Mouse (Mus musculus): ENCODE data around the gene Pard3b. TPM values are rescaled to one million over a fixed set of nuclear protein-coding genes. Genes with fewer than 3 reads are reported as not detected.

The Pard3b gene
- total RNA-seq, 2 experiments from 2014 or later, result 3.2 to 3.4 TPM

GRCm38 (mm10) chr1:61742831-61743230 is 104.2 kb downstream of the Pard3b start:
- intact Hi-C loops (cut with DNase I), result no loop called here
- DNase-seq (ENCODE audit: low spot score in 2 of 2), result no peak

- no peak for DNase-seq (ENCODE audit: low spot score in 2 of 2)
- intact Hi-C loops (cut with DNase I), result no loop called here
Observed at GRCm38 (mm10) chr1:61747481-61747880, 108.9 kb downstream of the Pard3b start.

GRCm38 (mm10) chr1:61751008-61751407 is 112.4 kb downstream of the Pard3b start:
- intact Hi-C loops (cut with DNase I), result no loop called here
- no peak for DNase-seq (ENCODE audit: low spot score in 2 of 2)

GRCm38 (mm10) chr1:61756771-61757170 is 118.1 kb downstream of the Pard3b start:
- intact Hi-C loops (cut with DNase I), result no loop called here
- no peak for DNase-seq (ENCODE audit: low spot score in 2 of 2)

- DNase-seq (ENCODE audit: low spot score in 2 of 2), result peak; percentile 69 to 74
- intact Hi-C loops (cut with DNase I), result loop anchor here (1.0 to 10.0 kb wide), 5 partner anchors 394 to 924 kb away; no protein-coding TSS in a partner anchor
Observed at GRCm38 (mm10) chr1:61771213-61771612, 132.6 kb downstream of the Pard3b start.

GRCm38 (mm10) chr1:61778731-61779130 is 140.1 kb downstream of the Pard3b start:
- DNase-seq (ENCODE audit: low spot score in 2 of 2), result no peak
- intact Hi-C loops (cut with DNase I), result loop anchor here (10.0 kb wide), 1 partner anchor 916 kb away; no protein-coding TSS in a partner anchor

GRCm38 (mm10) chr1:61779906-61780305 is 141.3 kb downstream of the Pard3b start:
- intact Hi-C loops (cut with DNase I), result loop anchor here (10.0 kb wide), 1 partner anchor 915 kb away; no protein-coding TSS in a partner anchor
- DNase-seq (ENCODE audit: low spot score in 2 of 2), result no peak

- intact Hi-C loops (cut with DNase I), result no loop called here
- no peak for DNase-seq (ENCODE audit: low spot score in 2 of 2)
Observed at GRCm38 (mm10) chr1:61796296-61796695, 157.7 kb downstream of the Pard3b start.

GRCm38 (mm10) chr1:61820213-61820612 is 181.6 kb downstream of the Pard3b start:
- DNase-seq (ENCODE audit: low spot score in 2 of 2), result no peak
- intact Hi-C loops (cut with DNase I), result no loop called here

GRCm38 (mm10) chr1:61825560-61826191 is 187.1 kb downstream of the Pard3b start:
- intact Hi-C loops (cut with DNase I), result no loop called here
- no peak for DNase-seq (ENCODE audit: low spot score in 2 of 2)

- intact Hi-C loops (cut with DNase I), result no loop called here
- DNase-seq (ENCODE audit: low spot score in 2 of 2), result no peak
Observed at GRCm38 (mm10) chr1:61837006-61837544, 198.5 kb downstream of the Pard3b start.

GRCm38 (mm10) chr1:61846606-61847005 is 208.0 kb downstream of the Pard3b start:
- no peak for DNase-seq (ENCODE audit: low spot score in 2 of 2)
- intact Hi-C loops (cut with DNase I), result no loop called here

- intact Hi-C loops (cut with DNase I), result no loop called here
Observed at GRCm38 (mm10) chr1:61849029-61849714, 210.5 kb downstream of the Pard3b start.

GRCm38 (mm10) chr1:61850471-61850870 is 211.8 kb downstream of the Pard3b start:
- DNase-seq (ENCODE audit: low spot score in 2 of 2), result no peak
- intact Hi-C loops (cut with DNase I), result no loop called here

More at GRCm38 (mm10) chr1:61849029-61849714, 210.5 kb downstream of the Pard3b start:
- no peak for DNase-seq (ENCODE audit: low spot score in 2 of 2)

GRCm38 (mm10) chr1:61851176-61851575 is 212.6 kb downstream of the Pard3b start:
- DNase-seq (ENCODE audit: low spot score in 2 of 2), result no peak
- intact Hi-C loops (cut with DNase I), result no loop called here

GRCm38 (mm10) chr1:61867286-61868082 is 228.9 kb downstream of the Pard3b start:
- intact Hi-C loops (cut with DNase I), result no loop called here
- DNase-seq (ENCODE audit: low spot score in 2 of 2), result no peak

GRCm38 (mm10) chr1:61874875-61875274 is 236.3 kb downstream of the Pard3b start:
- DNase-seq (ENCODE audit: low spot score in 2 of 2), result no peak
- intact Hi-C loops (cut with DNase I), result no loop called here

- no peak for DNase-seq (ENCODE audit: low spot score in 2 of 2)
- intact Hi-C loops (cut with DNase I), result no loop called here
Observed at GRCm38 (mm10) chr1:61879706-61880470, 241.3 kb downstream of the Pard3b start.

- DNase-seq (ENCODE audit: low spot score in 2 of 2), result no peak
- intact Hi-C loops (cut with DNase I), result no loop called here
Observed at GRCm38 (mm10) chr1:61896048-61896447, 257.4 kb downstream of the Pard3b start.
